Mouse (Mus musculus): ENCODE data around the gene Nsf. TPM values are rescaled to one million over a fixed set of nuclear protein-coding genes. Genes with fewer than 3 reads are reported as not detected.
A peak's percentile ranks its signal among the peaks of the same experiment; 100 is the strongest.

The Nsf gene
- polyA plus RNA-seq, 1 experiment from 2014 or later: 197 TPM

- Histone ChIP-seq H3K4me2 (no peak overlapping the region), H3K9me3 (no peaks in the 10 kb centered on the region), H3K9ac (no peak overlapping the region), H3K27me3 (no peaks in the 10 kb centered on the region), H3K4me1 (replicated peaks) (no peaks in the 10 kb centered on the region), H3K4me3 (no peak overlapping the region), H3K27ac (replicated peaks) (no peak overlapping the region), H3K36me3 (peaks cover 38% of the 10 kb centered on the region)
- ATAC-seq (ENCODE audit: low FRiP score, low read depth): no peak
- 98% methylated on average over 6 of the region's 6 CpGs for WGBS
Observed at GRCm38 (mm10) chr11:103827201-103827600, 126.7 kb downstream of the Nsf start.

GRCm38 (mm10) chr11:103816719-103817118 lies 137.1 kb downstream of the Nsf start:
- H3K27ac ChIP-seq (replicated peaks): no peak overlapping the region
- H3K9me3 ChIP-seq: no peaks in the 10 kb centered on the region
- peaks cover 8% of the 10 kb centered on the region; the same call in 1 of the 2 replicates for H3K4me1 ChIP-seq (replicated peaks)
- ATAC-seq (ENCODE audit: low FRiP score, low read depth): no peak
- H3K36me3 ChIP-seq: peaks cover 7% of the 10 kb centered on the region; the same call in 1 of the 2 replicates
- H3K4me2 ChIP-seq: no peak overlapping the region
- no peak overlapping the region for H3K9ac ChIP-seq
- H3K27me3 ChIP-seq: peaks cover 5% of the 10 kb centered on the region; the same call in 1 of the 2 replicates
- WGBS: 88% methylated on average over 8 of the region's 8 CpGs
- no peak overlapping the region for H3K4me3 ChIP-seq

DNA sequence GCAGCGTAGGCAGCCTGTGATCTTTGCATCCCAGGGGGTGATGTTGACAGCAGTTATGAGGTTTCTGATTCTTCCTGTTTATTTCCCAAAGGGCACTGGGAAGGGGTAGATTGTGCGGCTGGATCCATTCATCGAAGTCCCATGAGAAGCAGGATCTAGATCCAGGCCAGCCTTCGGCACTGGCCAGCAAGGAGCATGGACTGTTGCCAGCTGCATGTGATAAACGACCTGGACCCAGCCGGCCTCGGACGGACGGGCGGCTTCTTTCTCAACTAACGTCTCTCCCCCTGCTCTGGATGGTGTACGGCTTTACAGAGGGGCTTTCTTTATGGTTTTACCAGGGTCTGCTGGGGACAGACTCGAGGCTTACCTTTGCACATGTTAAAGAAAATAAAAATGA lies 137.9 kb downstream of the Nsf start:
- Histone ChIP-seq H3K4me1 (replicated peaks) (peaks cover 13% of the 10 kb centered on the region), H3K9me3 (no peaks in the 10 kb centered on the region), H3K27ac (replicated peaks) (no peak overlapping the region), H3K9ac (no peak overlapping the region), H3K36me3 (peaks cover 1% of the 10 kb centered on the region; the same call in 1 of the 2 replicates), H3K4me2 (no peak overlapping the region), H3K4me3 (no peak overlapping the region), H3K27me3 (peaks cover 5% of the 10 kb centered on the region; the same call in 1 of the 2 replicates)
- ATAC-seq (ENCODE audit: low FRiP score, low read depth): no peak
- 35% methylated on average over 13 of the region's 13 CpGs for WGBS

DNA sequence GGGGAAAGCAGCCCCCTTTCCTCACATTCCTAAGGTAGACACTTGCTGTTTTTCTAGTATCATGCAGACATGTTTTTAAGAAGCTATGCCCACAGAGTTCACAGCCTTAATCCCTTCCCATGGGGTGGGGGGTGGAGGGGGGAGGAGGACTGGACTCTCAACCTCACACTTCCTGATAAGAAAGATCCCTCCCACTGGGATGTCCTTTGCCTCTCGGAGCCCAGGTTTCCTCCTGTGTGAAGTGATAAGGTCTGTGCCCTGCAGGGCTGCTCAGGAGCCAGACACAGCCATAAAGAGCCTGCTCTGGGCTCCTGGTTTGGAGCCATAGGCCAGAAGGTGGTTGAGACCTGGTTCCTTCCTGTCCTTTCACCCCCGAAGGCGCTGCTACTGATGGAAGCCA lies 139.0 kb downstream of the Nsf start:
- Histone ChIP-seq H3K36me3 (no peaks in the 10 kb centered on the region), H3K27me3 (peaks cover 5% of the 10 kb centered on the region; the same call in 1 of the 2 replicates), H3K4me3 (no peak overlapping the region), H3K27ac (replicated peaks) (no peak overlapping the region), H3K9me3 (no peaks in the 10 kb centered on the region), H3K4me1 (replicated peaks) (peaks cover 23% of the 10 kb centered on the region), H3K9ac (no peak overlapping the region), H3K4me2 (no peak overlapping the region)
- ATAC-seq (ENCODE audit: low FRiP score, low read depth): no peak
- 54% methylated on average over 3 of the region's 3 CpGs for WGBS

GRCm38 (mm10) chr11:103811246-103811645 lies 142.6 kb downstream of the Nsf start:
- no peak for ATAC-seq (ENCODE audit: low FRiP score, low read depth)
- H3K36me3 ChIP-seq: no peaks in the 10 kb centered on the region
- no peak overlapping the region for H3K27ac ChIP-seq (replicated peaks)
- peaks cover 5% of the 10 kb centered on the region; the same call in 1 of the 2 replicates for H3K27me3 ChIP-seq
- 44% methylated on average over 25 of the region's 25 CpGs for WGBS
- H3K4me1 ChIP-seq (replicated peaks): peaks cover 45% of the 10 kb centered on the region
- H3K4me3 ChIP-seq: no peak overlapping the region
- H3K4me2 ChIP-seq: peak overlapping the region; percentile 96
- H3K9me3 ChIP-seq: no peaks in the 10 kb centered on the region
- H3K9ac ChIP-seq: no peak overlapping the region

- WGBS: 12% methylated on average over 12 of the region's 12 CpGs
- no peak for ATAC-seq (ENCODE audit: low FRiP score, low read depth)
Observed at GRCm38 (mm10) chr11:103810631-103811030, 143.2 kb downstream of the Nsf start.

GRCm38 (mm10) chr11:103809611-103810598 lies 144.0 kb downstream of the Nsf start:
- H3K9ac ChIP-seq: peak overlapping the region; percentile 71
- H3K4me3 ChIP-seq: peak overlapping the region; percentile 51
- H3K4me2 ChIP-seq: peak overlapping the region; percentile 96
- H3K36me3 ChIP-seq: no peaks in the 10 kb centered on the region
- H3K4me1 ChIP-seq (replicated peaks): peaks cover 38% of the 10 kb centered on the region
- H3K27ac ChIP-seq (replicated peaks): peak overlapping the region; percentile 71
- peak; percentile 57 for ATAC-seq (ENCODE audit: low FRiP score, low read depth)
- H3K9me3 ChIP-seq: no peaks in the 10 kb centered on the region
- H3K27me3 ChIP-seq: peaks cover 5% of the 10 kb centered on the region; the same call in 1 of the 2 replicates
- WGBS: under 1% methylated on average over 82 of the region's 107 CpGs

More at GRCm38 (mm10) chr11:103810631-103811030, 143.2 kb downstream of the Nsf start:
- Histone ChIP-seq H3K4me3 (peak overlapping the region; percentile 51), H3K9ac (peak overlapping the region; percentile 71), H3K27ac (replicated peaks) (peak overlapping the region; percentile 71), H3K4me1 (replicated peaks) (peaks cover 40% of the 10 kb centered on the region), H3K9me3 (no peaks in the 10 kb centered on the region), H3K4me2 (peak overlapping the region; percentile 96), H3K36me3 (no peaks in the 10 kb centered on the region), H3K27me3 (peaks cover 5% of the 10 kb centered on the region; the same call in 1 of the 2 replicates)

DNA sequence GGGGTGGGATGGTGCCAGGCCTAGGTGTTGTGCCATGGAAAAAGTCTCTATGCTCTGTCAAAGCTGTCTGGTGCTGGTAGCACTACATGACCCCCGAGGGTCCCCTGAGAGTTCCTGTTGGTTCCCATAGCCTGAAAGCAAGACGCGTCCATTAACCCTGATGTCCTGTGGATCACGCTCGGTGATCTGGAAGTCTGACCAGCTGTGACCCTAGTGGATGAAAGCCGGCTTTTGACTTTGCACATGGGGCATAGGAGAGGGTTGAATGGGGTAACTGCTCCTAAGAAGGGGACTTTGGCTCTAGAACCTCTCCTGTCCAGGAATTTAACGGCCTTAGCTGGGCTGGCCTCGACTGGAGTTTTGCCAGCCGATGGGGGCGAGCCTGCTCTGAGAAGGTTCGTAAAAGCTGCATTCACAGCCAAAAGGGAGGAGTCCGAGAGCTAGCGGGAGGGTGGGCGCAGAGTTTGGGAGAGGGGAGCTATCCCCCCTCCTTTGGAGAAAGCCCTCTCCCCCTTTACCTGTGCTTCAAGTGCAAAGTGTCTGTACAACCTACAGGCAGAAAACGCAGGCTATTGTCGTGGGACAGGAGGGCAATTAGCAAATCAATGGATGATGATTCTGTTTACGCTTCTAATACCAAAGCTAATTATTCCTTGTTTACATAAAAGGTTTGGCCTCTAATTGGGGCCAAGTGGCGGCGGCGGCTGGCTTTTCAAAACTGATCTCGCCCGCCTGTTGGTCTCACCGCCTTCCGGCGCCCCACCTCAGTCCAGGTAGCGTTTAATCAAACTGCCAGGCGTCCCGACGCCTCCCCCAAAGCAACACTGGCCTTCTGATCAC lies 144.9 kb downstream of the Nsf start:
- 0 out of 2 replicates have a peak, but pooled peaks have one; percentile 10 for ATAC-seq (ENCODE audit: low FRiP score, low read depth)
- H3K4me3 ChIP-seq: peak overlapping the region; percentile 51
- no peaks in the 10 kb centered on the region for H3K36me3 ChIP-seq
- H3K27me3 ChIP-seq: peaks cover 5% of the 10 kb centered on the region; the same call in 1 of the 2 replicates
- H3K4me2 ChIP-seq: peak overlapping the region; percentile 96
- H3K27ac ChIP-seq (replicated peaks): peak overlapping the region; percentile 71
- H3K4me1 ChIP-seq (replicated peaks): peaks cover 37% of the 10 kb centered on the region
- peak overlapping the region; percentile 71 for H3K9ac ChIP-seq
- 4% methylated on average over 29 of the region's 29 CpGs for WGBS
- H3K9me3 ChIP-seq: no peaks in the 10 kb centered on the region

DNA sequence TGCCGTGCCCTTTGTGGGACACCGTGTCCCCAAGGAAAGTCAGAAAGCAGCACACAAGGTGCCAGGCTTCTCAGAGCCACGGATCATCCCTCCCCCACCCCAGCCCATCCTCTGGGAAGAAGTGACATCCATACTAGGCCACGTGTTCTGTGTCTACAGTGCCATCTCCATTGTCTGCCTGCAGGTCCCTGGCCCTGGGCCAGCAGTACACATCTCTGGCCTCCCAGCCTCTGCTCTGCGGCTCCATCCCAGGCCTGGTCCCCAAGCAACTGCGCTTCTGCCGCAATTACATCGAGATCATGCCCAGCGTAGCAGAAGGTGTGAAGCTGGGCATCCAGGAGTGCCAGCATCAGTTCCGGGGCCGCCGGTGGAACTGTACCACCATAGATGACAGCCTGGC lies 145.9 kb downstream of the Nsf start:
- Histone ChIP-seq H3K36me3 (no peaks in the 10 kb centered on the region), H3K4me2 (peak overlapping the region; percentile 96), H3K9me3 (no peaks in the 10 kb centered on the region), H3K27ac (replicated peaks) (peak overlapping the region; percentile 71), H3K4me1 (replicated peaks) (peaks cover 37% of the 10 kb centered on the region), H3K9ac (no peak overlapping the region), H3K27me3 (peaks cover 2% of the 10 kb centered on the region; the same call in 1 of the 2 replicates), H3K4me3 (peak overlapping the region; percentile 51)
- 29% methylated on average over 12 of the region's 12 CpGs for WGBS
- ATAC-seq (ENCODE audit: low FRiP score, low read depth): peak; percentile 43

DNA sequence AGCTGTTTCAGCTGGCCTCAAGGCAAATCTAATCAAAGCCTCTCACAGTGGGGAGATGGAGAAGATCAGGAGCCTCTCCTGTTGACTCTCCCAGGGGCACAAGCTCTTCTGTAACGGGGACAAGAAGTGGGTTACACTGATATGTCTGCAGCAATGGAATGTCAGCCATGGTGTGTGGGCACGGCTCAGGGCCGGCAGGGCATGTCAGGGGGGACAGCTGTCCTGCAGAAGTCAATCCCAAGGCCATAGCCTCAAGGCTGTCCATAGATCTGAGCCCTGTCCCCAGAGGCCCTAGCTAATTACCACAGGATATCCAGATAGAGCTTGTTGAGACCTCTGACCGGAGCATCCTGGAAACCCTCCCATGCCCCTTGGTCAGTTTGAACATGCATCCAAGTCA lies 149.1 kb downstream of the Nsf start:
- Histone ChIP-seq H3K4me2 (no peak overlapping the region), H3K9ac (no peak overlapping the region), H3K9me3 (no peaks in the 10 kb centered on the region), H3K4me3 (no peak overlapping the region), H3K36me3 (no peaks in the 10 kb centered on the region), H3K27me3 (no peaks in the 10 kb centered on the region), H3K27ac (replicated peaks) (no peak overlapping the region), H3K4me1 (replicated peaks) (peaks cover 22% of the 10 kb centered on the region)
- WGBS: 74% methylated on average over 4 of the region's 4 CpGs
- no peak for ATAC-seq (ENCODE audit: low FRiP score, low read depth)

GRCm38 (mm10) chr11:103804126-103804525 lies 149.7 kb downstream of the Nsf start:
- ATAC-seq (ENCODE audit: low FRiP score, low read depth): no peak
- H3K27ac ChIP-seq (replicated peaks): no peak overlapping the region
- no peaks in the 10 kb centered on the region for H3K27me3 ChIP-seq
- H3K4me2 ChIP-seq: no peak overlapping the region
- H3K36me3 ChIP-seq: no peaks in the 10 kb centered on the region
- no peaks in the 10 kb centered on the region for H3K9me3 ChIP-seq
- peaks cover 16% of the 10 kb centered on the region for H3K4me1 ChIP-seq (replicated peaks)
- no peak overlapping the region for H3K9ac ChIP-seq
- H3K4me3 ChIP-seq: no peak overlapping the region
- WGBS: 83% methylated on average over 11 of the region's 11 CpGs

All from hindbrain, embryonic 15.5 days (tissue).